Mouse (Mus musculus): ENCODE measurements around the gene 4930433I11Rik. TPM values are rescaled to one million over a fixed set of nuclear protein-coding genes. Genes with fewer than 3 reads are reported as not detected.
"Not testable (repeated sequence)": the region's sequence is repeated elsewhere in the genome, so short reads cannot be mapped to it uniquely, and the experiment has no call there.

Gene 4930433I11Rik
- total RNA-seq (2021) = not detected

DNA sequence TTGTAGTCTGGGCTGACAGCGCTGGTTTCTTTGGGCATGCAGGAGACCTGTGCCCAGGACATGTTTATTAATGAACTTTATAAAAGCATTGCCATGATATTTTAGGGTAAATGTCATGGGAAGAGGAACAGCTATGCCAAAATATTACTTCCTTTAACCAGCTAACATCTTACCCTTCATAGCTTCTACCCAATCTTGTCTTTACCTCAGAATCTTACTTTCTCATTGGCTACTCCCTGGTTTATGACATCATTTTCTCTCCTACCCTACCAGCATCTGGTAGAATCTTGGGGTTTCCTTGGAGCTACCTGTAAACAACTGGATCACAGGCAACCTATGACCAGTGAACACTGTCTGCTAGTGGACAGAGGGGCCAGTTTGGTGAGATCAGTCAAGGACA, at the start of gene 4930433I11Rik:
Gene 4930433I11Rik, plus strand, starts transcription at position 301 of the 400 bp plus-strand sequence.
- no peak for DNase-seq
- intact Hi-C loops (cut with DNase I) = no loop called here

- intact Hi-C loops (cut with DNase I) = no loop called here
- DNase-seq = no peak
Measured at GRCm38 (mm10) chr7:40939371-40939770, 48.0 kb upstream of the 4930433I11Rik start.

- intact Hi-C loops (cut with DNase I) = loop anchor here (2.0 to 5.0 kb wide), 2 partner anchors 1094 to 1225 kb away; no protein-coding TSS in a partner anchor
- DNase-seq = no peak
Measured at GRCm38 (mm10) chr7:40942233-40942935, 45.0 kb upstream of the 4930433I11Rik start.

GRCm38 (mm10) chr7:41032419-41032818, 45.1 kb downstream of the 4930433I11Rik start, which contains the start of gene Gm4884:
Gene Gm4884, plus strand, starts transcription at chr7:41032719.
- intact Hi-C loops (cut with DNase I); DNase-seq: not testable (repeated sequence)

- intact Hi-C loops (cut with DNase I); DNase-seq: not testable (repeated sequence)
Measured at GRCm38 (mm10) chr7:41044058-41044457, 56.7 kb downstream of the 4930433I11Rik start.

Other genes starting within 250 kb of the 4930433I11Rik start
- gene Vstm2b, start 89.2 kb upstream of the 4930433I11Rik start, total RNA-seq (2021) = 10 to 100 TPM; 65.5 to 68.2 TPM
- not detected for gene Gm4884, start 45.2 kb downstream of the 4930433I11Rik start, total RNA-seq (2021)
- not detected for gene Gm5592, start 166.3 kb downstream of the 4930433I11Rik start, total RNA-seq (2021)

All from left cerebral cortex, postnatal 4 days (tissue).